Mouse (Mus musculus) mouse embryonic stem cell (cell line): ENCODE measurements around the gene Fbxl17.

ENCODE experiments used
- in situ Hi-C, 2 experiments: fragments of 300-500 bp; cut with MboI; formaldehyde crosslinking; loops; 1 replicate in 1 of 2; 3 replicates in 1 of 2; pipeline ENCODE4 v1.14.3; 2019 to 2020; ENCODE audit warnings: low sequenced_read_pairs in 2 of 2, low pct_unique_long_range_greater_than_20kb in 1 of 2, mixed read lengths in 1 of 2; ENCODE audit not compliant: unreplicated experiment in 1 of 2

Gene Fbxl17

GRCm38 (mm10) chr17:63166692-63167091 is 333.1 kb downstream of the Fbxl17 start:
- in situ Hi-C loops, result no loop called here

GRCm38 (mm10) chr17:63165847-63166246 is 334.0 kb downstream of the Fbxl17 start:
- in situ Hi-C loops, result no loop called here

GRCm38 (mm10) chr17:63164289-63164688 is 335.5 kb downstream of the Fbxl17 start:
- in situ Hi-C loops, result no loop called here

- in situ Hi-C loops, result no loop called here
Measured at GRCm38 (mm10) chr17:63161953-63162352, 337.9 kb downstream of the Fbxl17 start.

- in situ Hi-C loops, result no loop called here
Measured at GRCm38 (mm10) chr17:63159196-63159595, 340.6 kb downstream of the Fbxl17 start.

- in situ Hi-C loops, result no loop called here
Measured at GRCm38 (mm10) chr17:63158436-63158835, 341.4 kb downstream of the Fbxl17 start.

GRCm38 (mm10) chr17:63157906-63158305 is 341.9 kb downstream of the Fbxl17 start:
- in situ Hi-C loops, result no loop called here

- in situ Hi-C loops, result no loop called here
Measured at GRCm38 (mm10) chr17:63157019-63157418, 342.8 kb downstream of the Fbxl17 start.

- in situ Hi-C loops, result no loop called here
Measured at GRCm38 (mm10) chr17:63146514-63146913, 353.3 kb downstream of the Fbxl17 start.

GRCm38 (mm10) chr17:63145751-63146491 is 353.9 kb downstream of the Fbxl17 start:
- in situ Hi-C loops, result no loop called here

GRCm38 (mm10) chr17:63145311-63145741 is 354.5 kb downstream of the Fbxl17 start:
- in situ Hi-C loops, result no loop called here

GRCm38 (mm10) chr17:63143825-63144224 is 356.0 kb downstream of the Fbxl17 start:
- in situ Hi-C loops, result no loop called here

- in situ Hi-C loops, result no loop called here
Measured at GRCm38 (mm10) chr17:63134805-63135204, 365.0 kb downstream of the Fbxl17 start.

GRCm38 (mm10) chr17:63122427-63122826 is 377.4 kb downstream of the Fbxl17 start:
- in situ Hi-C loops, result no loop called here

GRCm38 (mm10) chr17:63119701-63120100 is 380.1 kb downstream of the Fbxl17 start:
- in situ Hi-C loops, result no loop called here

- in situ Hi-C loops, result no loop called here
Measured at GRCm38 (mm10) chr17:63119077-63119476, 380.7 kb downstream of the Fbxl17 start.

- in situ Hi-C loops, result no loop called here
Measured at GRCm38 (mm10) chr17:63117130-63117529, 382.7 kb downstream of the Fbxl17 start.

GRCm38 (mm10) chr17:63114399-63115085 is 385.3 kb downstream of the Fbxl17 start:
- in situ Hi-C loops, result no loop called here

- in situ Hi-C loops, result no loop called here
Measured at GRCm38 (mm10) chr17:63112826-63113225, 387.0 kb downstream of the Fbxl17 start.

GRCm38 (mm10) chr17:63110994-63111393 is 388.8 kb downstream of the Fbxl17 start:
- in situ Hi-C loops, result no loop called here
